Mouse (Mus musculus) forebrain, embryonic 14.5 days (tissue): Measurements from ENCODE around the gene Tnfaip8l2. TPM values are rescaled to one million over a fixed set of nuclear protein-coding genes. Genes with fewer than 3 reads are reported as not detected.
"Not testable (repeated sequence)": the region's sequence is repeated elsewhere in the genome, so short reads cannot be mapped to it uniquely, and the experiment has no call there.

Experiments
- ATAC-seq: fragments of 200-750 bp; cut with Nextera tagmentation; 2 replicates; pipeline ENCODE4 v1.8.0; 2017; ENCODE audit warnings: mild to moderate bottlenecking, moderate library complexity
- DNase-seq: peaks from one replicate; pipeline ENCODE4 v3.0.0-alpha.2; 2015; ENCODE audit warnings: low spot score
- H3K27ac ChIP-seq: fragments of 300-500 bp; sonication (generic); 2 replicates; pipeline ENCODE4 v1.5.1; 2014; ENCODE audit warnings: low read depth, mild to moderate bottlenecking, control low read depth, low read length, moderate library complexity
- H3K27me3 ChIP-seq: fragments of 300-500 bp; sonication (generic); replicated peaks from 2 replicates; pipeline ENCODE4 v1.6.1; 2014; ENCODE audit warnings: low read length, control low read depth, mixed read lengths; ENCODE audit not compliant: control insufficient read depth, insufficient read depth
- H3K36me3 ChIP-seq: fragments of 300-500 bp; sonication (generic); 2 replicates; pipeline ENCODE4 v1.6.1; 2014; ENCODE audit warnings: low read length, control low read depth; ENCODE audit not compliant: control insufficient read depth, insufficient read depth
- H3K4me1 ChIP-seq: fragments of 300-500 bp; sonication (generic); 2 replicates; pipeline ENCODE4 v1.6.1; 2014; ENCODE audit warnings: antibody characterized with exemption, low read length, control low read depth; ENCODE audit not compliant: control insufficient read depth, insufficient read depth
- H3K4me2 ChIP-seq: fragments of 300-500 bp; sonication (generic); 2 replicates; pipeline ENCODE4 v1.6.1; 2014; ENCODE audit warnings: mild to moderate bottlenecking, control low read depth, low read length
- H3K4me3 ChIP-seq: fragments of 300-500 bp; sonication (generic); 2 replicates; pipeline ENCODE4 v1.5.1; 2014; ENCODE audit warnings: low read depth, low read length, control low read depth
- H3K9ac ChIP-seq: fragments of 300-500 bp; sonication (generic); 2 replicates; pipeline ENCODE4 v1.6.1; 2014; ENCODE audit warnings: mild to moderate bottlenecking, low read length, control low read depth, moderate library complexity
- H3K9me3 ChIP-seq: fragments of 300-500 bp; sonication (generic); replicated peaks from 2 replicates; pipeline ENCODE4 v1.6.1; 2016; ENCODE audit warnings: low read length, control low read depth, mixed read lengths; ENCODE audit not compliant: control insufficient read depth
- WGBS: fragments of 180-500 bp; shearing (Covaris S2); extraction: QIAGEN DNeasy Blood & Tissue Kit; methylation state at CpG from one replicate; pipeline ENCODE4 v1.1.7; 2014; 5-methylcytosine and 5-hydroxymethylcytosine counted together
- polyA plus RNA-seq: library from polyadenylated mRNA; unstranded; fragments of >200 nt; fragmentation: Nextera tagmentation; extraction: Ambion mirVana; gene quantifications from 2 replicates; pipeline ENCODE4 v1.2.1, GENCODE M21; 2014

Tnfaip8l2 gene
- polyA plus RNA-seq, 1 experiment from 2014 or later = 2.6 TPM

GRCm38 (mm10) chr3:95141474-95141873 is 686 bp downstream of the Tnfaip8l2 start:
- no peaks in the 10 kb centered on the region for H3K9me3 ChIP-seq
- ATAC-seq (no peak), DNase-seq (no peak)
- no peak overlapping the region for H3K9ac ChIP-seq
- no peaks in the 10 kb centered on the region for H3K4me1 ChIP-seq
- no peaks in the 10 kb centered on the region for H3K27me3 ChIP-seq
- peaks cover 19% of the 10 kb centered on the region for H3K36me3 ChIP-seq
- H3K4me3 ChIP-seq = no peak overlapping the region
- WGBS = 97% methylated on average over 9 of the region's 9 CpGs
- H3K4me2 ChIP-seq = no peak overlapping the region
- no peak overlapping the region for H3K27ac ChIP-seq

- H3K4me3 ChIP-seq = no peak overlapping the region
- no peaks in the 10 kb centered on the region for H3K27me3 ChIP-seq
- 88% methylated on average over 6 of the region's 6 CpGs for WGBS
- no peak overlapping the region for H3K4me2 ChIP-seq
- no peak overlapping the region for H3K9ac ChIP-seq
- no peak overlapping the region for H3K27ac ChIP-seq
- no peaks in the 10 kb centered on the region for H3K9me3 ChIP-seq
- H3K36me3 ChIP-seq = peaks cover 19% of the 10 kb centered on the region
- ATAC-seq (no peak), DNase-seq (no peak)
- no peaks in the 10 kb centered on the region for H3K4me1 ChIP-seq
Observed at GRCm38 (mm10) chr3:95140795-95141194, 1.4 kb downstream of the Tnfaip8l2 start.

GRCm38 (mm10) chr3:95140289-95140595 is 1.9 kb downstream of the Tnfaip8l2 start:
- 64% methylated on average over 18 of the region's 18 CpGs for WGBS
- peaks cover 19% of the 10 kb centered on the region for H3K36me3 ChIP-seq
- H3K27me3 ChIP-seq = no peaks in the 10 kb centered on the region
- no peak overlapping the region for H3K27ac ChIP-seq
- no peak overlapping the region for H3K4me2 ChIP-seq
- no peaks in the 10 kb centered on the region for H3K9me3 ChIP-seq
- ATAC-seq = no peak
- no peak for DNase-seq
- H3K4me1 ChIP-seq = 0 out of 2 replicates have a peak, but pooled peaks cover 3% of the 10 kb centered on the region
- H3K4me3 ChIP-seq = no peak overlapping the region
- no peak overlapping the region for H3K9ac ChIP-seq

- H3K9ac ChIP-seq = no peak overlapping the region
- DNase-seq (no peak), ATAC-seq (no peak)
- no peaks in the 10 kb centered on the region for H3K9me3 ChIP-seq
- peaks cover 19% of the 10 kb centered on the region for H3K36me3 ChIP-seq
- 0 out of 2 replicates have a peak, but pooled peaks cover 5% of the 10 kb centered on the region for H3K4me1 ChIP-seq
- H3K27me3 ChIP-seq = no peaks in the 10 kb centered on the region
- no peak overlapping the region for H3K4me3 ChIP-seq
- H3K4me2 ChIP-seq = no peak overlapping the region
- H3K27ac ChIP-seq = no peak overlapping the region
- WGBS = 82% methylated on average over 25 of the region's 25 CpGs
Observed at GRCm38 (mm10) chr3:95139586-95140288, 2.4 kb downstream of the Tnfaip8l2 start.

- H3K27me3 ChIP-seq = no peaks in the 10 kb centered on the region
- no peak overlapping the region for H3K4me2 ChIP-seq
- DNase-seq (no peak), ATAC-seq (no peak)
- H3K36me3 ChIP-seq = peaks cover 24% of the 10 kb centered on the region
- H3K4me3 ChIP-seq = no peak overlapping the region
- no peak overlapping the region for H3K27ac ChIP-seq
- H3K9me3 ChIP-seq = no peaks in the 10 kb centered on the region
- 87% methylated on average over 3 of the region's 3 CpGs for WGBS
- peaks cover 11% of the 10 kb centered on the region for H3K4me1 ChIP-seq
- no peak overlapping the region for H3K9ac ChIP-seq
Observed at GRCm38 (mm10) chr3:95136336-95136735, 5.8 kb downstream of the Tnfaip8l2 start.

- Histone ChIP-seq H3K27me3 (no peaks in the 10 kb centered on the region), H3K4me2 (peak overlapping the region; percentile 34; the same call in 1 of the 2 replicates), H3K9me3 (no peaks in the 10 kb centered on the region), H3K4me1 (peaks cover 11% of the 10 kb centered on the region), H3K9ac (no peak overlapping the region), H3K27ac (no peak overlapping the region), H3K36me3 (peaks cover 21% of the 10 kb centered on the region), H3K4me3 (no peak overlapping the region)
- DNase-seq (no peak), ATAC-seq (no peak)
- 93% methylated on average over 7 of the region's 7 CpGs for WGBS
Observed at GRCm38 (mm10) chr3:95135433-95136052, 6.6 kb downstream of the Tnfaip8l2 start.

- 31% methylated on average over 6 of the region's 6 CpGs for WGBS
- Histone ChIP-seq H3K9ac (no peak overlapping the region), H3K27me3 (no peaks in the 10 kb centered on the region), H3K27ac (no peak overlapping the region), H3K9me3 (no peaks in the 10 kb centered on the region), H3K4me3 (peak overlapping the region; percentile 24), H3K36me3 (peaks cover 19% of the 10 kb centered on the region), H3K4me2 (peak overlapping the region; percentile 34), H3K4me1 (peaks cover 11% of the 10 kb centered on the region)
- DNase-seq (peak; percentile 16), ATAC-seq (no peak)
Observed at GRCm38 (mm10) chr3:95135023-95135422, 7.1 kb downstream of the Tnfaip8l2 start.

- H3K9me3 ChIP-seq, H3K9ac ChIP-seq, DNase-seq, H3K4me2 ChIP-seq, H3K27me3 ChIP-seq, H3K27ac ChIP-seq: not testable (repeated sequence)
- Histone ChIP-seq H3K36me3 (peaks cover 22% of the 10 kb centered on the region), H3K4me1 (peaks cover 11% of the 10 kb centered on the region), H3K4me3 (peak overlapping the region; percentile 43)
- WGBS = no CpG with 5 or more reads among the region's 12 CpGs
- ATAC-seq = peak; percentile 60
Observed at GRCm38 (mm10) chr3:95134133-95134532, 8.0 kb downstream of the Tnfaip8l2 start.

GRCm38 (mm10) chr3:95133680-95134101 is 8.5 kb downstream of the Tnfaip8l2 start, which contains the start of the genes Scnm1 and Lysmd1:
TSS of gene Scnm1 (minus strand) at chr3:95134011.
TSS of gene Lysmd1 (plus strand) at chr3:95134088.
- peak within 1 kb of the TSS; percentile 58 for H3K9ac ChIP-seq
- under 1% methylated on average over 20 of the region's 20 CpGs for WGBS
- H3K9me3 ChIP-seq = no peaks in the 10 kb centered on the region
- peaks cover 11% of the 10 kb centered on the region for H3K4me1 ChIP-seq
- H3K4me3 ChIP-seq = peak within 1 kb of the TSS; percentile 43
- peak within 1 kb of the TSS; percentile 35; the same call in 1 of the 2 replicates for H3K27ac ChIP-seq
- peaks cover 26% of the 10 kb centered on the region for H3K36me3 ChIP-seq
- ATAC-seq (peak; percentile 96), DNase-seq (peak; percentile 98)
- H3K4me2 ChIP-seq = peak within 1 kb of the TSS; percentile 64
- H3K27me3 ChIP-seq = no peaks in the 10 kb centered on the region
